Mouse (Mus musculus) bone marrow macrophage, adult 2 months (primary cell): ENCODE measurements around the gene Hoxc6.

ENCODE experiments used
- CTCF ChIP-seq: IDR thresholded peaks from 2 replicates; pipeline ENCODE4 v1.5.1; 2012; ENCODE audit warnings: low read depth, mild to moderate bottlenecking, low read length, moderate library complexity
- POLR2A ChIP-seq: IDR thresholded peaks from 2 replicates; pipeline ENCODE4 v1.6.1; 2012; ENCODE audit warnings: mild to moderate bottlenecking, low read depth, low read length, borderline replicate concordance

DNA sequence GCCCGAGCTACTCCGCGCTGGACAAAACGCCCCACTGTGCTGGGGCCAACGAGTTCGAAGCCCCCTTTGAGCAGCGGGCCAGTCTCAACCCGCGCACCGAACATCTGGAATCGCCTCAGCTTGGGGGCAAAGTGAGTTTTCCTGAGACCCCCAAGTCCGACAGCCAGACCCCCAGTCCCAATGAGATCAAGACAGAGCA lies 30.8 kb upstream of the Hoxc6 start, which contains the start of gene Hoxc5:
- TF ChIP-seq CTCF, result no peak
- no peak for TF ChIP-seq POLR2A
